Mouse (Mus musculus) left cerebral cortex, adult 9 months (tissue): ENCODE measurements at regions not wholly inside any gene's neighbourhood (a gene's known extent, or its start where the extent isn't known, plus 50 kb on each side); places are given as distances from the start of the nearest gene placed in this dataset.
A peak's percentile ranks its signal among the peaks of the same experiment; 100 is the strongest.

Experiments used
- DNase-seq, 2 experiments: peaks; one replicate each; pipeline ENCODE4 v3.0.0; 2022; ENCODE audit warnings: low spot score in 2 of 2

DNA sequence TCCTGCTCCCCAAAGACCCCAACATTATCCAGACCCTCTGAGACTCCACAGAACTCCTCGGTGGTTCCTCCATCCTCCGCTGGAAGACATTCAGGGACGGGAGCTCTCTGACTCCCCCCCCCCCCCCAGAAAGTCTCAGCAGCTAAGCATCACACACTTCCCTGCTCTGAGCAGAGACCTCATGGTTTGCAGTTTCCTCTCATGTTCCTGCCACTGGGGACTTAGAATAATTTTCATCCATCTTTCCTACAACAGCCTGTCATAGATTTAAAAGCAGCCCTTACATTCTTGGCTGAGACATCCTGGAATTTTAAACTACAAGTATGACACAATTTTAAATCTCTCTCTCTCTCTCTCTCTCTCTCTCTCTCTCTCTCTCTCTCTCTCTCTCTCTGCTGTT lies 69.2 kb downstream of the Gpr65 start:
- DNase-seq: no peak

DNA sequence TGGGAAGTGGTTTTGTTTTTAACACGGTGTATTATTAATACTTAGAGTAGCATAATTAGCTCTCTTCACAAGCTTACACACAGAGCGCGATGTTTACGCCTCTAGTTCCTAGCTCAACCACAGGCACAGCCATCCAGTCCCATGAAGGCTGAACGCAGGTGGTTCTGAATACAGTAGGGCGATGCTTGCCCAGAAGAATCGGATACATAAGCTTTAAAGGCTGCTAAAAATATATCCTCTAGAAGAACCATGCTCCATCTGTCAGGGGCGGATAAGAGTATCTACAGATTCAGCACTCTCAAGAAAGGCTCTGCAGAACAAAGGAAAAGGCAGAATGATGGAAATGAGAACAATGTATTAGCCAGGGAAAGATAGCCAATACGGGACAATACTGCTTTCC lies 71.1 kb downstream of the Gpr65 start:
- peak in 1 of 2 experiments; percentile 50 for DNase-seq

DNA sequence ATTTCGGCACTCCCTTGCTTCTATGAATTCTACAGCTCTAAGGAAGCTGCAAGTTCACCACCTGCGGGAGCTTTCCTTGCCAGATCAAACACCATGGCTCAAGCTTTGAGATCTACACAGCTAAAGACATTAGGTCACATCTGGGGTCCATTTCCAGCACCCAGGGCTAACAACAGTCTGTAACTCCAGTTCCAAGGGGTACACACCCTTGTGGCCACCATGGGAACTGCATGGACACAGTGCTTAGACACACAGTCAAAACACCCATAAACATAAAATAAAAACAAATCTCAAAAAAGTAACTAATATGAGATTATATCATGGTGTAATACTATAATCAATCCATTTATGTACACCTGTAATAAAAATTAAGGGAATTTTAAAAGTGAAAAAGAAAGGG lies 73.7 kb downstream of the Gpr65 start:
- no peak for DNase-seq

DNA sequence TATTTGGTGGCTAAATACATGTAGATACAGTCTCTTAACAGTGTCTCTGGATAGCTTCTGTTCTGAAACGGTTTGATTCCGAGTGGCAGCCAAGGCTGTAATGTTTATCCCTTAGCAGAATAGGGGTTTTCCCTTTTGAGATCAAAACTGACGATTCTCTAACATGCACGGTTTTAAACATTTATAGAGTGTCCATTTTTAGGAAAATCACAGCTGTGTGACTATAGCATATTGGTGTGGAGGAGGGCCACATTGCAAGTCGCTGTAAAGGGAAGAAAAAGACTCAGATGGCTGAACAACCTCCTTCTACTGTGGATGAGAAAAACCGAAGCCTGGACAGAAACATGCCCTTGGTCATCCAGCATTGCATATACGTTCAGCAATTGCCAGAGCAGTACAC lies 75.2 kb downstream of the Gpr65 start:
- peak; percentile 28 to 44 for DNase-seq

DNA sequence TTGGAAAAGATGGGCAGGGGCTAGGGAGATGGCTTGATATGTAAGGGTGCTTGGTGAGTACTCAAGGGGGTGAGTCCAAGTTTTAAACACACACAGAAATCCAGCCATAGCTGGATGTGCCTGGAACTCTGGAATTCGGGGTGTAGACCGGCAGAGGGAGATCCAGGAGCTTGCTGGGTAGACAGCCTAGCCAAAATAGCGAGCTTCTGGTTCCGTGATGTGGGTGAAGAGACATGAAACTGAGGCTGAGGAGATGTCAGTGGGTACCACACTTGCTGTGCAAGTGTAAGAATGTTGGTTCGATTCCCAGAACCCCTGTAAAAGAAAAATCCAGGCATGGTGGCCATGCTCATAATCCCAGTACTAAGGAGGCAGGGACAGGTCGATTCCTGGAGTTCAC lies 78.6 kb downstream of the Gpr65 start:
- no peak for DNase-seq

DNA sequence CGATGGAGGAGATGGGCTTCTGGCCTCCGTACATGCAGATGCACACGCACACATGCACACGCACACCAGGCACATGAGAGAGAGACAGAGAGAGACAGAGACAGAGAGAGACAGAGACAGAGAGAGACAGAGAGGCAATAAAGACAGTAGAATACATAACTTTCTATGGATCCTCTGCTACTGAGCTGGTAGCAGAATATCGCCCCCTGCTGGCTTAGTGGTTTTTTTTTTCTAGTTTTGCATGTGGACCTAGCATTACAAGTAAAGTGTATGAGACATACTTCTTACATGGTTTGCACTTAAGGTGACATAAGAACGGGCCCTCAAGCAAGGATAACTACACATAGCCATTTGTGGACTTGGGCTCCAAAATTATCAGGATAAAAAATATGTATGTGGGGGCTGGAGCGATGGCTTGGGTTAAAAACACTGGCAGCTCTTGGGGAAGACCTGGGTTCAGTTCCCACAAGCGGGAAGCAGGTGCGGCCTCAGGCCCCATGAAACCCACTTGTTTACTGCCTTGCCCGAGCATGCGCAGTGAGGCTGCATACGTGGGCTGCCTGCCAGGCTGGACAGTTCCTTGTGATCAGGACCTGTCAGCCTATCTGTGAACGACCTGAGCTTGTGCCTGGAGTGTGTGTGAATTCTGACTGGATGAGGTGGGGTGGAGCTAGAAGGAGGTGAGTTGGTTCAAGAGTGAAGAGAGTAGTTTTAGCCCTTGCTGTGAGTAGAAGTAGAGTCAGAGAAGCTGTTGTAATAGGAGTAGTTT lies 79.3 kb downstream of the Gpr65 start:
- DNase-seq: peak in 1 of 2 experiments; percentile 76

DNA sequence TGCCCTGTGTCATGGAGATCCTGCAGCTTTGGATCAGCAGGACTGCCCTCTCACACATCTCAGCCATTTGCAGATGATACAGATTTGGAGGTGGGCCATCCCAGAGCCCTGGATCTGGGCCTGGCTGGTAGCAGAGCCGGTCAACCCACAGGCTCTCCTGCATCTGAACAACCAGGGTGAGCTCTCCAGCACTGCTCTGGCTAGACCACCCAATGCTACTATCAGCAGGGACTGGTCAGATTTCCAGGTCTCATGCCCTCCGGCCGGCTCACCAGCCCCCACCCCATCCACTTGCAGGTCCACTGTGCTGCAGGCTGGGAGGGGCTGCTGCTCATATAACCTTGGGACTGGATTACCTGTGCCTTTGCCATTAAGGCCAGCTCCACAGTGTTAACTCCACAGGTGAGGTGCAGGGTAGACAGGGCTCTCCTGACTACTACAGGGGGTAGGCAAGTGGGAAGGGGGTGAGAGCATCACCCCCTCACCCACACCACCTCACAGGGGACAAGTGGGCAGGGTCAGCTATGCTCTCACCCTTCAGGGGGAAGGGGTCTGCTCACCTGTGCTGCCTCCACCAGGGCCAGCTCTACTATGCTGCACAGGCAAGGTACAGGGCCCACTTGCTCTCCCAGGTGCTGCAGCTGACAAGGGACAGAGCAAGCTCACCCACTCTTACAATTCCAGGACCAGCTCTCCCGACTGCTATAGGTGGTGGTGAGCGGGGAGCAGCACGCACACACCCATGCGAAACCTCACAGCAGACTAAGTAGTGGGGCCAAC lies 81.6 kb downstream of the Gpr65 start:
- no peak for DNase-seq

DNA sequence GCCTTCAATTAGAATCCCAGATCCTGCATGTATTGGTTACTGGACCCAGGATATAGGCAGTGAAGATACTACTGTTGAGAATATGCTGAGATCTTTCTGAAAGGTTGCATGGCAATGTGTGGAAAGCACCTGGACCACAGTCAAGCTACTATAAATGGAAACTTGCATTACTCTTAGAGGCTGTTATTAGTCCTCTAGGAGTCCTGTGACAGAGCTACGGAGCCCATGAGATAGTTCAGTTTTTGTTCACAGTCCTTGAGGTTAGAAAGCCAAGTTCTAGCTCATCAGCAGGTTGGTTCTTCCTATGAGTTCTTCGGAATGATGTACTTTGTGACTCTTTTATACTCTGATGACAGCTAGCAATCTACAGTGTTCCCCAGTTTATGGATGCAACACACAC lies 84.0 kb downstream of the Gpr65 start:
- no peak for DNase-seq

DNA sequence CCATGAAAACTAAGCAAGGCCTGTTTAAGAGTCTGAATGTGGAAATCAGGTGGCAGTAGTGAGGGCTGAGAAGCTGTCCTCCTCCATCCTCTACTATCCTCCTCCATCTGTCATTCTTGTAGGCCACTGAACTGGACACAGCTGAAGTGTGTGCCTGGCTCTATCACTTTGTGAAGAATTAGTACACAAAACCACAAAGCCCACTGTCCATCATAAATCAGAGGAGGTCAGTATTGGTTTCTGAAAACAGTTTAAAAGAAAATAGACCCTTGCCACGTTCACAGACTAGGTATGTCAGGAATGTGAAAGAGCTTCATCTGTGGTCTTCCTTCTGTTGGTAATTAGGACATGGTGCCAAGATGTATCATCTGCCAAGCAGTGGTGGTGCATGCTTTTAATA lies 86.1 kb downstream of the Gpr65 start:
- no peak for DNase-seq

DNA sequence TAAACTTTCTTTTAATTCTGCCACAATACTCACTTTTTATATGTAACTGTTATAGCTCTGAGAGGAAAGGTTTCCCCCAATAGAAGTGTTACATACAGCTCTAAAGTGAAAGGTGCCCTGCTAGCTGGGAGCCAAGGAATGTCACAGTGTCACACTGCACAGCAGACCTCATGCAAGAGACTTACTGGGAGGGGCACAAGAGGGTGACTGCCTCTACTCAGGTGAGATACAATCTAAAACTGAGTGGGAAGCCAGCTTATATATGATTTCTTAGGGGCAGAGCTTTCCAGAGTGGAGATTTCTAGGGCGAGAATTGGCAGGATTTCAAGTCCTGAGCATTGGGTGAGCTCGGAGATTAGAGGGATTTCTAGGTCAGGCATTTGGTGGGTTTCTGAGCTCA lies 99.1 kb downstream of the Gpr65 start:
- DNase-seq: no peak

DNA sequence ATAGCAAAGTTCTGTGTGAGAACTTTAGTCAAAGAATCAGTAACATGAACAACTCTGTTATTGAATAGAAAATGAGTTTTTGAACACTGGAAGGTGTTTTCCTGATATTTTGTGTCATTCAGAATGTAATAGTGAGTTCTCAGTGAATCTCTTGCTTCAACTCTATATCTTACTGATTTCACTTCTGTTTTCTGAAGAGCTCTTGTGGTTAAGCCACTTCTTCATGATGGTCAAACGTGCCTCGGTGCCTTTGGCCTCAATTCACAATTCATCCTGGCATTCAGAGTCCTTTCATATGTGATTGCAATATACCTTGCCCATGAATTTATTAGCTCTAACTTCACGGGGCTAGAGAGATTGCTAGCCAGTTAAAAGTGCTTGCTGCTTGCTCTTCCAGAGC lies 102.3 kb downstream of the Gpr65 start:
- no peak for DNase-seq

DNA sequence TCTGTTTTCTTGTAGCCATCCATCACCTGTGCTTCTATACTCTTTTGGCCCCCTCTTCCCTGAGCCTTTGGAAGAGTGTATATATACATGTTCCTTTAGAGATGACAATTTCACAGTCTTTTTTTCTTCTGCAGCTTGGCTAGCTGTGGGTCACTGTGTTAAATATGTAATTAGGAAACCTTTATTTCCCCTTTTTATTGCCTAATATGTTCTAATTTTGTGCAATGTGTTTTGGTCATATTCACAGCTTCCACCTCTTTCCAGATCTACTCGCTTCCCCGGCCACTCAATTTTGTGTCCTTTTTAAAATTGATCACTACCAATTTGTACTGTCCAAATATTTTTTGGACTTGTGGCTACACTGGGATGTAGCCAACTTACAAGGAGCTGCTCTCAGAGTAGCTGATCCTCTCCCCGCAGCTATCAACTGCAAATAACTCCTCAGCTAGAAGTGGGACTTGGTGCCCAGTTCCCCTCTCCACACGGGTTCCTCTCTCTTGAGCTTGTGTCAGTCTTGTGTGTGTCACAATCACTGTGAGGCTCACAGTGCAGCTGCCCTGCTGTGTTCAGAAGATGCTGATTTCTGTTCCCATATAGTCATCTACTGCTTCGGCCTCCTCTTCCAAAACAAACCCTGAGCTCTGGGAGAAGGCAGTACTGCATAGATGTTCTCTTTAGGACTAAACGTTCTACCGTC lies 106.9 kb downstream of the Gpr65 start:
- no peak for DNase-seq
